Mouse (Mus musculus) hindbrain, embryonic 13.5 days (tissue): ENCODE data around the gene Pwp1. TPM values are rescaled to one million over a fixed set of nuclear protein-coding genes. Genes with fewer than 3 reads are reported as not detected.
A peak's percentile ranks its signal among the peaks of the same experiment; 100 is the strongest.
"Not testable (repeated sequence)": the region's sequence is repeated elsewhere in the genome, so short reads cannot be mapped to it uniquely, and the experiment has no call there.

Experiments used
- ATAC-seq: fragments of 200-750 bp; cut with Nextera tagmentation; 2 replicates; pipeline ENCODE4 v1.8.0; 2017; ENCODE audit warnings: moderate TSS enrichment; ENCODE audit not compliant: low FRiP score
- H3K27ac ChIP-seq: fragments of 300-500 bp; sonication (generic); 2 replicates; pipeline ENCODE4 v1.5.1; 2015; ENCODE audit warnings: inconsistent platforms, mild to moderate bottlenecking, moderate library complexity
- H3K27me3 ChIP-seq: fragments of 300-500 bp; sonication (generic); 2 replicates; pipeline ENCODE4 v1.6.1; 2015; ENCODE audit warnings: mild to moderate bottlenecking, inconsistent platforms
- H3K36me3 ChIP-seq: fragments of 300-500 bp; sonication (generic); 2 replicates; pipeline ENCODE4 v1.6.1; 2015; ENCODE audit warnings: mild to moderate bottlenecking, inconsistent platforms
- H3K4me1 ChIP-seq: fragments of 300-500 bp; sonication (generic); replicated peaks from 2 replicates; pipeline ENCODE4 v1.6.1; 2015; ENCODE audit warnings: inconsistent platforms
- H3K4me2 ChIP-seq: fragments of 300-500 bp; sonication (generic); 2 replicates; pipeline ENCODE4 v1.6.1; 2015; ENCODE audit warnings: inconsistent platforms, mild to moderate bottlenecking, moderate library complexity
- H3K4me3 ChIP-seq: fragments of 300-500 bp; sonication (generic); 2 replicates; pipeline ENCODE4 v1.5.1; 2015; ENCODE audit warnings: mild to moderate bottlenecking, inconsistent platforms
- H3K9ac ChIP-seq: fragments of 300-500 bp; sonication (generic); 2 replicates; pipeline ENCODE4 v1.6.1; 2015; ENCODE audit warnings: mild to moderate bottlenecking, inconsistent platforms
- H3K9me3 ChIP-seq: fragments of 300-500 bp; sonication (generic); 2 replicates; pipeline ENCODE4 v1.6.1; 2016; ENCODE audit warnings: inconsistent platforms
- WGBS: fragments of 180-500 bp; shearing (Covaris S2); methylation state at CpG from one replicate; pipeline ENCODE4 v1.1.7; 2015; 5-methylcytosine and 5-hydroxymethylcytosine counted together
- polyA plus RNA-seq: library from polyadenylated mRNA; unstranded; fragments of >200 nt; fragmentation: Nextera tagmentation; extraction: Ambion mirVana; gene quantifications from 2 replicates; pipeline ENCODE4 v1.2.1, GENCODE M21; 2015

Gene Pwp1
- 66.8 and 68.5 TPM in 2 replicates for polyA plus RNA-seq

- ATAC-seq, result peak; percentile 97
- 1% methylated on average over 48 of the region's 49 CpGs for WGBS
- Histone ChIP-seq H3K4me3 (peak within 1 kb of the TSS; percentile 59), H3K4me2 (peak within 1 kb of the TSS; percentile 84), H3K27ac (peak within 1 kb of the TSS; percentile 82), H3K9ac (peak within 1 kb of the TSS; percentile 88)
- H3K4me1 ChIP-seq, H3K9me3 ChIP-seq, H3K27me3 ChIP-seq, H3K36me3 ChIP-seq: not testable (repeated sequence)
Measured at GRCm38 (mm10) chr10:85829085-85829853, at the start of gene Pwp1. TSS of gene Pwp1 (plus strand) at chr10:85829494.

- H3K36me3 ChIP-seq, H3K9ac ChIP-seq, H3K9me3 ChIP-seq, H3K27me3 ChIP-seq, H3K4me2 ChIP-seq, ATAC-seq, H3K27ac ChIP-seq, H3K4me3 ChIP-seq, H3K4me1 ChIP-seq: not testable (repeated sequence)
- 92% methylated on average over 1 of the region's 3 CpGs for WGBS
Measured at GRCm38 (mm10) chr10:85822143-85822696, 7.1 kb upstream of the Pwp1 start.

GRCm38 (mm10) chr10:85823752-85824151, 5.5 kb upstream of the Pwp1 start:
- not testable (repeated sequence) for H3K4me1 ChIP-seq, H3K9me3 ChIP-seq, H3K4me3 ChIP-seq, H3K27ac ChIP-seq, H3K9ac ChIP-seq, ATAC-seq, H3K36me3 ChIP-seq, H3K27me3 ChIP-seq, H3K4me2 ChIP-seq
- WGBS, result 83% methylated on average over 1 of the region's 1 CpGs

GRCm38 (mm10) chr10:85828722-85829084, 591 bp upstream of the Pwp1 start:
- 60% methylated on average over 5 of the region's 5 CpGs for WGBS
- peak overlapping the region; percentile 84 for H3K4me2 ChIP-seq
- not testable (repeated sequence) for H3K9me3 ChIP-seq, H3K27me3 ChIP-seq, H3K36me3 ChIP-seq, H3K9ac ChIP-seq, H3K4me1 ChIP-seq
- peak overlapping the region; percentile 82; the same call in 1 of the 2 replicates for H3K27ac ChIP-seq
- peak overlapping the region; percentile 59; the same call in 1 of the 2 replicates for H3K4me3 ChIP-seq
- ATAC-seq, result peak; percentile 40

GRCm38 (mm10) chr10:85846105-85846862, 17.0 kb downstream of the Pwp1 start:
- Histone ChIP-seq H3K36me3 (no peaks in the 10 kb centered on the region), H3K27ac (no peak overlapping the region), H3K9ac (no peak overlapping the region), H3K27me3 (no peaks in the 10 kb centered on the region), H3K4me1 (no peaks in the 10 kb centered on the region), H3K9me3 (no peaks in the 10 kb centered on the region), H3K4me3 (no peak overlapping the region), H3K4me2 (no peak overlapping the region)
- WGBS, result 85% methylated on average over 4 of the region's 4 CpGs
- no peak for ATAC-seq

GRCm38 (mm10) chr10:85871698-85872478, 42.6 kb downstream of the Pwp1 start:
- peak overlapping the region; percentile 98 for H3K4me3 ChIP-seq
- no peaks in the 10 kb centered on the region for H3K9me3 ChIP-seq
- H3K4me2 ChIP-seq, result peak overlapping the region; percentile 77
- H3K4me1 ChIP-seq, result peaks cover 15% of the 10 kb centered on the region
- peak overlapping the region; percentile 92 for H3K9ac ChIP-seq
- WGBS, result 1% methylated on average over 49 of the region's 55 CpGs
- peaks cover 31% of the 10 kb centered on the region for H3K36me3 ChIP-seq
- no peaks in the 10 kb centered on the region for H3K27me3 ChIP-seq
- peak; percentile 97 for ATAC-seq
- H3K27ac ChIP-seq, result peak overlapping the region; percentile 48; the same call in 1 of the 2 replicates

- WGBS, result 3% methylated on average over 5 of the region's 5 CpGs
- H3K9me3 ChIP-seq, result no peaks in the 10 kb centered on the region
- peak overlapping the region; percentile 92 for H3K9ac ChIP-seq
- no peak overlapping the region for H3K27ac ChIP-seq
- H3K4me3 ChIP-seq, result peak overlapping the region; percentile 98
- ATAC-seq, result no peak
- no peaks in the 10 kb centered on the region for H3K27me3 ChIP-seq
- H3K4me1 ChIP-seq, result peaks cover 15% of the 10 kb centered on the region
- peak overlapping the region; percentile 77 for H3K4me2 ChIP-seq
- H3K36me3 ChIP-seq, result peaks cover 35% of the 10 kb centered on the region
Measured at GRCm38 (mm10) chr10:85872479-85872773, 43.1 kb downstream of the Pwp1 start.

- H3K9me3 ChIP-seq, result no peaks in the 10 kb centered on the region
- H3K27me3 ChIP-seq, result no peaks in the 10 kb centered on the region
- H3K4me2 ChIP-seq, result no peak overlapping the region
- H3K9ac ChIP-seq, result no peak overlapping the region
- H3K36me3 ChIP-seq, result peaks cover 51% of the 10 kb centered on the region
- ATAC-seq, result no peak
- 92% methylated on average over 13 of the region's 13 CpGs for WGBS
- H3K27ac ChIP-seq, result no peak overlapping the region
- no peak overlapping the region for H3K4me3 ChIP-seq
- peaks cover 15% of the 10 kb centered on the region for H3K4me1 ChIP-seq
Measured at GRCm38 (mm10) chr10:85873861-85874544, 44.7 kb downstream of the Pwp1 start.

GRCm38 (mm10) chr10:85875812-85876211, 46.5 kb downstream of the Pwp1 start:
- Histone ChIP-seq H3K9me3 (no peaks in the 10 kb centered on the region), H3K27me3 (no peaks in the 10 kb centered on the region), H3K27ac (no peak overlapping the region), H3K4me3 (no peak overlapping the region), H3K9ac (no peak overlapping the region), H3K4me1 (peaks cover 15% of the 10 kb centered on the region), H3K4me2 (no peak overlapping the region), H3K36me3 (peaks cover 67% of the 10 kb centered on the region)
- 88% methylated on average over 5 of the region's 5 CpGs for WGBS
- no peak for ATAC-seq

GRCm38 (mm10) chr10:85879886-85880486, 50.7 kb downstream of the Pwp1 start:
- Histone ChIP-seq H3K4me3 (no peak overlapping the region), H3K9me3 (no peaks in the 10 kb centered on the region), H3K27me3 (no peaks in the 10 kb centered on the region), H3K4me1 (no peaks in the 10 kb centered on the region), H3K9ac (no peak overlapping the region), H3K36me3 (peaks cover 92% of the 10 kb centered on the region), H3K27ac (no peak overlapping the region), H3K4me2 (no peak overlapping the region)
- no peak for ATAC-seq
- 94% methylated on average over 8 of the region's 8 CpGs for WGBS

- peaks cover 11% of the 10 kb centered on the region; the same call in 1 of the 2 replicates for H3K27me3 ChIP-seq
- peak within 1 kb of the TSS; percentile 89 for H3K27ac ChIP-seq
- peaks cover 15% of the 10 kb centered on the region for H3K4me1 ChIP-seq
- under 1% methylated on average over 88 of the region's 90 CpGs for WGBS
- peak; percentile 100 for ATAC-seq
- H3K4me2 ChIP-seq, result peak within 1 kb of the TSS; percentile 76
- peak within 1 kb of the TSS; percentile 92 for H3K9ac ChIP-seq
- no peaks in the 10 kb centered on the region for H3K9me3 ChIP-seq
- peaks cover 25% of the 10 kb centered on the region for H3K36me3 ChIP-seq
- H3K4me3 ChIP-seq, result peak within 1 kb of the TSS; percentile 98
Measured at GRCm38 (mm10) chr10:85916498-85917309, 87.4 kb downstream of the Pwp1 start, which contains the start of gene Prdm4. TSS of gene Prdm4 (minus strand) at chr10:85917142.
